Mouse (Mus musculus): Measurements from ENCODE around the gene Gm12394.
"Not testable (repeated sequence)": the region's sequence is repeated elsewhere in the genome, so short reads cannot be mapped to it uniquely, and the experiment has no call there.

Gm12394 gene

DNA sequence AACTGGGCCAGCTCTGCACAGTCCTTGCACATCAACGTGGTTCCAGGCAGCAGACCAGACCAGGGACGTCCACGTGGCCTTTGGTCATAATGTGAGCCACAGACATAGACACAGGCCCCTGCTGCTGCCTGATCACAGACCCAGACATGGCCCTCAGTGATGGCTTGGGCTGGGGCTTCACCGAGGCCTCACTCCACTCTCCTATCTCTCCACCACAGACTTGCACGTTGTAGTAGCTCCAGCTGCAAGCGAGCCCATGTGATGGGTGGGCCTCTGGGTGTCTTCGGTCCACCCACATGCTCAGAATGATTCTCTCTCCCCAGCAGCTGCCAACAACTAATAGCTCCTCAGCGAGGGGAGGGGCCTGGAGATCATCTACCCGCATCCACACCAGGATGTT lies 3.9 kb upstream of the Gm12394 start:
- CTCF ChIA-PET, result not testable (repeated sequence)

DNA sequence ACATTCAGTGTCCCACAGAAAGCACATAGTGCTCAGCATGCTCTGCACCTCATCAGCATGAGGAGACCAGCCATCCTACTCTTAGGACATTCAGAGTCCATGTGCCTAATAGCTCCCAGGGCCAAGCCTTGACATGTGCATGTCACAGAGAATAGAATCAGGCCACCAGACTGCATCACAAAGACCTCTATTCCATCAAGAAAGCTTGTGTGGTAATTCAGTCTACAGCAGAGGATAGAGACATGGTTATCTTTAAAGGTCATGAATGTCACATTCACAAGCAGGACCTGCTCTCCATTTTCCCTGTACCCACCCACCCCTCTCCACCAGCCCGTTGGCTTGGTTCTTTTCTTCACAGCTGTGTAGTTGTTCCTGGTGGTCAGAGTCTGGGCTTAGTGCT lies 2.8 kb downstream of the Gm12394 start, which contains the start of gene Fam205a1:
Fam205a1 (minus strand) TSS at position 101 of the 400 bp plus-strand sequence.
- CTCF ChIA-PET, result not testable (repeated sequence)

GRCm38 (mm10) chr4:42773893-42774292 lies 82.7 kb downstream of the Gm12394 start, which contains the start of gene Ccl21a:
Gene Ccl21a (minus strand): TSS chr4:42773993.
- CTCF ChIA-PET, result not testable (repeated sequence)

DNA sequence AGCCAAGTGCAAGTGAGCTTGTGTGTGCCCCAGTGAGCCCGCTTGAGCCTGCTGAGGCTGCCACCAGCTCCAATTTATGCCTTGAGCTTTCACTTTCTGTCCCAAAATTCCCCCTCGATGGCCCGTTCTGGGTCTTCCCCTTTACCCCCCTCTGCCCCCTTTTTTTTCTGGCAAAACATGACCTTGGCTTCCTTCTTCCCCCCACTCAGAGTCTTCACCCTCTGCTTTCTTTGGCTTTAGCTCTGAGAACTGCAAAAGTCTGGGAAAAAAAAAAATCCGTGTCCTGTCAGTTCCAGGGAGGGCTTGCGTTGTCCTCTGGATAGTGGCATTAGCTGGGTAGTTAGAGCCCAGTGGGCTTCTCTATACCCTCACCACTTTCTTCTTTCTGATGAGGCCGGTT lies 100.1 kb downstream of the Gm12394 start, which contains the start of gene Ccl19:
Ccl19 (minus strand) TSS at position 101 of the 400 bp plus-strand sequence.
- CTCF ChIA-PET, result not testable (repeated sequence)

DNA sequence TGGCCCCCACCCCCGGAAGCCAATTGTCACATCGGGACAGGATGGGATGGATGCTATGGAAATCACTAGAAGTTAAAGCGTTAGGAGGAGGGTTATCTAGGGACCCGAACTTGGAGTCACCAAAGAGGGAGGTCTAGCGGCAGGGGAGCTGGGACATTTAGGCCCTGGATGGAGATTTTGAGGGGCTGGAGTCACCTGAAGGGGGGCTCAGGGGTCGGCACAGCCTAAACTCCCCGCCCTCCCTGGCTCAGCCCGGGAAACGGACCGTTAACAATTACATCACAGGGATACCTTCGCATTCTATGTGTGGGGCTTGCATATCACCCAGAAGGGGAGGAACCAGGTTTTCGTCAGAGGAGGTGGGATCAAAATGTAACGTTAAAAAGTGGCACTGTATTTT lies 121.3 kb downstream of the Gm12394 start, which contains the start of gene 4930578G10Rik:
4930578G10Rik (plus strand) TSS at position 301 of the 400 bp plus-strand sequence.
- CTCF ChIA-PET, result not testable (repeated sequence)
